Mouse (Mus musculus) heart, adult 10 weeks (tissue): ENCODE results near the gene Dido1. TPM values are rescaled to one million over a fixed set of nuclear protein-coding genes. Genes with fewer than 3 reads are reported as not detected.

Experiments used
- polyA plus RNA-seq: library from polyadenylated mRNA; stranded (reverse); fragments of 350-450 nt; fragmentation: Illumina TruSeq; extraction: RNeasy Lipid Tissue Mini Kit (QIAGEN cat#74804); gene quantifications from one replicate; pipeline ENCODE4 v1.2.3, GENCODE M21; 2014; ENCODE audit warnings: low read depth, low replicate concordance

Gene Dido1
- 18.7 TPM for polyA plus RNA-seq

GRCm38 (mm10) chr2:180709923-180710272, at the start of gene Dido1, which contains the start of gene Gid8:
Dido1 (minus strand) TSS chr2:180709999.
Gid8 (plus strand) TSS chr2:180710117.

GRCm38 (mm10) chr2:180724585-180725413, 15.0 kb upstream of the Dido1 start, which contains the start of gene Slc17a9:
Slc17a9 (plus strand) TSS chr2:180725263.

GRCm38 (mm10) chr2:180642555-180643260, 67.1 kb downstream of the Dido1 start, which contains the start of gene Tcfl5:
Tcfl5 (minus strand) TSS chr2:180642708.

Other genes starting within 250 kb of the Dido1 start
- gene Ntsr1, start 210.0 kb downstream of the Dido1 start, polyA plus RNA-seq, result not detected
- 19.6 TPM for gene Mrgbp, start 128.7 kb downstream of the Dido1 start, polyA plus RNA-seq
- 34.1 TPM for gene Ogfr, start 120.8 kb downstream of the Dido1 start, polyA plus RNA-seq
- gene Col9a3, start 112.2 kb downstream of the Dido1 start, polyA plus RNA-seq, result 0.21 TPM
- gene Tcfl5, start 67.3 kb downstream of the Dido1 start, polyA plus RNA-seq, result not detected
- gene Gid8, start 118 bp upstream of the Dido1 start, polyA plus RNA-seq, result 64.8 TPM
- 1.7 TPM for gene Slc17a9, start 15.3 kb upstream of the Dido1 start, polyA plus RNA-seq
- gene Bhlhe23, start 66.9 kb upstream of the Dido1 start, polyA plus RNA-seq, result not detected
- gene Ythdf1, start 210.9 kb upstream of the Dido1 start, polyA plus RNA-seq, result 30.8 TPM
- not detected for gene Birc7, start 219.0 kb upstream of the Dido1 start, polyA plus RNA-seq
- gene Nkain4, start 244.7 kb upstream of the Dido1 start, polyA plus RNA-seq, result 12.2 TPM